Mouse (Mus musculus): ENCODE results near the gene Ankrd22. TPM values are rescaled to one million over a fixed set of nuclear protein-coding genes. Genes with fewer than 3 reads are reported as not detected.

The Ankrd22 gene
- polyA plus RNA-seq, 1 experiment from 2014 or later = not detected

DNA sequence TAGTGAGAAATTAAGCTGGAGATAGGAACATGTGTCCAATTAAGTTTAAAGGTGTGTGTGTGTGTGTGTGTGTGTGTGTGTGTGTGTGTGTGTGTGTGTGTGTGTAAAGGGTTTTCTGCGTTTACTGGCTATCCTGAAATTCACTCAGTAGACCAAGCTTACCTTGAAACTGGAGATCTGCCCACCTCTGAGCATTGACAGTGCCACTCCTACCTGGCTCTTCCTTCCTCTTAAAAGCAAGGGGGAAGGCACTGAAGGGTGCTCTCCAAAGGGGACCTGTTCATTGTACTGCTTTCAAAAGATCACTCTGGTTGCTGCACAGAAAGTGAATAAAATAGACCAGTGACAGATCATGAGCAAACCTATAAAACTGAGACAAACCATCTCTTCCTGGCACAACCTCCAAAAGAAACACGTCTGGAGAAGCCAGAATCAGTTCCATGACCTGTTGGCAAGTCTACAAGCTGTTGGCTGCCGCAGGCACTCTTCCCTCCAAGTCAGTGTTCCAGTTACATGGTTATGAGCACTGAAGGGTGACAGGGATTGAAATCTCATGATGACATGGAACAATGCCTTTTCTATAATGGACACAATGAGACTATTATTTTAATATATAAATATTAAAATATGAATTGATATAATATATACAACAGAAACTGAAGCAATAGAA, 76.7 kb downstream of the Ankrd22 start:
- no peaks in the 10 kb centered on the region for H3K36me3 ChIP-seq (ENCODE audit: control insufficient read depth, insufficient read depth, low read length)
- no peak overlapping the region for H3K4me2 ChIP-seq (ENCODE audit: low read length)
- DNase-seq (ENCODE audit: low spot score) (no peak), ATAC-seq (no peak)
- no peaks in the 10 kb centered on the region for H3K4me1 ChIP-seq (ENCODE audit: control insufficient read depth, insufficient read depth, low read length)
- H3K27me3 ChIP-seq (replicated peaks; ENCODE audit: control insufficient read depth, insufficient read depth, low read length) = no peaks in the 10 kb centered on the region
- no peak overlapping the region for H3K9ac ChIP-seq (ENCODE audit: low read length)
- no peak overlapping the region for H3K4me3 ChIP-seq (ENCODE audit: low read depth, low read length)
- H3K9me3 ChIP-seq (replicated peaks; ENCODE audit: control insufficient read depth, low read length) = no peaks in the 10 kb centered on the region
- WGBS = 78% methylated on average over 3 of the region's 3 CpGs
- H3K27ac ChIP-seq (ENCODE audit: low read depth, low read length) = no peak overlapping the region

DNA sequence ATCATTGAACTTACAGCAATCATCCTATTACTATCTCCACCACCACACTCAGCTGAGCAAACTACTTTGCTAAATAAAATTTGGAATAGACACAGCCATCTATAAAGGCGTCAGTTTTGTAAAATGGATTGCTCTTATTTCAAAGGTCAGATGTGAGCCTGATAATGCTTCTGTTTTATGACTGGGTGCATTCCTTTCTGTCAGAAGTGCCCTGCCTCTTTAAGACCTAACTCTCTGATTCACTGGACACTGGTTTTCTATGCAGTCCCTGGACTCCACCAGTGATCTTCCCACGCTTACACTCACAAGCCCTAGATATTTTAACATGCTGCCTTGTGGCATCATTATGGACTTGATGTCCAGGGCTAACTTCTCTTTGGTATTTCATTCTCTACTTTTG, 87.7 kb downstream of the Ankrd22 start:
- H3K4me1 ChIP-seq (ENCODE audit: control insufficient read depth, insufficient read depth, low read length) = no peaks in the 10 kb centered on the region
- no peaks in the 10 kb centered on the region for H3K9me3 ChIP-seq (replicated peaks; ENCODE audit: control insufficient read depth, low read length)
- WGBS = 88% methylated on average over 2 of the region's 2 CpGs
- no peak overlapping the region for H3K9ac ChIP-seq (ENCODE audit: low read length)
- H3K4me2 ChIP-seq (ENCODE audit: low read length) = no peak overlapping the region
- ATAC-seq = no peak
- no peaks in the 10 kb centered on the region for H3K36me3 ChIP-seq (ENCODE audit: control insufficient read depth, insufficient read depth, low read length)
- H3K27me3 ChIP-seq (replicated peaks; ENCODE audit: control insufficient read depth, insufficient read depth, low read length) = no peaks in the 10 kb centered on the region
- DNase-seq (ENCODE audit: low spot score) = no peak
- H3K27ac ChIP-seq (ENCODE audit: low read depth, low read length) = no peak overlapping the region
- no peak overlapping the region for H3K4me3 ChIP-seq (ENCODE audit: low read depth, low read length)

DNA sequence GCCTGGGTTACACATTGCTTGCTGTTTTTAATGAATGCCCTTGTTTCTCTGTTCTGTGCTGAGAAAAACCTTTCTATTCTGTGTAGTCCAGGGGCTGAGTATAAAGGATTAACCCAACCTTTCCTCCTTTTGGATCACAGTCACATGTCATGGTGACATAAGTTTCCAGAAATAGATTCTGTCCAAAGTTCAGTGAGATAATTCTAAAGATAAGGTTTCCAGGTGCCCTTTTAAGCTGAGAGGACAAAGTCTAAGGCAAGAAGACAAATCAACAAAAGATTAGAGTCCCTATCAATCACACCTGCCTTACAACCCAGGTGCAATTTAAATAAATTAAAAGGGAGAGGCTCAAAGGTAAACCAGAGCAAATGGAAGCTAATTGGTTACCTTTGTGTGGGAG, 91.6 kb downstream of the Ankrd22 start:
- Histone ChIP-seq H3K9me3 (replicated peaks; ENCODE audit: control insufficient read depth, low read length) (no peaks in the 10 kb centered on the region), H3K9ac (ENCODE audit: low read length) (no peak overlapping the region), H3K27me3 (replicated peaks; ENCODE audit: control insufficient read depth, insufficient read depth, low read length) (no peaks in the 10 kb centered on the region), H3K4me2 (ENCODE audit: low read length) (no peak overlapping the region), H3K4me1 (ENCODE audit: control insufficient read depth, insufficient read depth, low read length) (no peaks in the 10 kb centered on the region), H3K27ac (ENCODE audit: low read depth, low read length) (no peak overlapping the region), H3K4me3 (ENCODE audit: low read depth, low read length) (no peak overlapping the region), H3K36me3 (ENCODE audit: control insufficient read depth, insufficient read depth, low read length) (no peaks in the 10 kb centered on the region)
- no peak for DNase-seq (ENCODE audit: low spot score)
- ATAC-seq = no peak

Other genes starting within 250 kb of the Ankrd22 start
- gene Lipf, start 204.9 kb downstream of the Ankrd22 start, polyA plus RNA-seq (2014; fragmentation: Nextera tagmentation; extraction: Ambion mirVana) = not detected in 2 replicates
- not detected in 2 replicates for gene Lipk, start 157.8 kb downstream of the Ankrd22 start, polyA plus RNA-seq (2014; fragmentation: Nextera tagmentation; extraction: Ambion mirVana)
- not detected in 2 replicates for gene Lipn, start 98.7 kb downstream of the Ankrd22 start, polyA plus RNA-seq (2014; fragmentation: Nextera tagmentation; extraction: Ambion mirVana)
- gene Lipm, start 65.1 kb downstream of the Ankrd22 start, polyA plus RNA-seq (2014; fragmentation: Nextera tagmentation; extraction: Ambion mirVana) = not detected in 2 replicates
- gene Stambpl1, start 26.2 kb upstream of the Ankrd22 start, polyA plus RNA-seq (2014; fragmentation: Nextera tagmentation; extraction: Ambion mirVana) = 5.6 and 9.1 TPM in 2 replicates
- 9.9 and 13.9 TPM in 2 replicates for gene Acta2, start 89.5 kb upstream of the Ankrd22 start, polyA plus RNA-seq (2014; fragmentation: Nextera tagmentation; extraction: Ambion mirVana)
- gene Fas, start 124.6 kb upstream of the Ankrd22 start, polyA plus RNA-seq (2014; fragmentation: Nextera tagmentation; extraction: Ambion mirVana) = 0.28 and 0.33 TPM in 2 replicates

All from forebrain, embryonic 14.5 days (tissue).